Mouse (Mus musculus): ENCODE measurements around the gene Plekha6.
A peak's percentile ranks its signal among the peaks of the same experiment; 100 is the strongest.

Plekha6 gene

DNA sequence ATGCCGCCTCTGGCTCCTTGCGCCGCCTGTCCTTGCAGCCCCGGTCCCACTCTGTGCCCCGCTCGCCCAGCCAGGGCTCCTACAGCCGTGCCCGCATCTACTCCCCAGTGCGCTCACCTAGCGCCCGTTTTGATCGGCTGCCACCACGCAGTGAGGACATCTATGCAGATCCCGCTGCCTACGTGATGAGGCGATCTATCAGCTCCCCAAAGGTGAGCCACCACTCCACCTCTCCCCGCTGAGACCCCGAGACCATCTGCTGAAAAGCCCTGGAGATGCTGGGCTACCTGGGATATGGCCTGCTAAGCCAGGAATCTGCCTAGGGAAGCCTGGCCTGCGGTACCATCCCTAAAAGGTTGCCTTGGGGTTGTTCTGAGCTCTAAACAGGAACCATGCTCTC lies 110.2 kb downstream of the Plekha6 start:
- DNase-seq (ENCODE audit: low read depth, low spot score), result no peak

DNA sequence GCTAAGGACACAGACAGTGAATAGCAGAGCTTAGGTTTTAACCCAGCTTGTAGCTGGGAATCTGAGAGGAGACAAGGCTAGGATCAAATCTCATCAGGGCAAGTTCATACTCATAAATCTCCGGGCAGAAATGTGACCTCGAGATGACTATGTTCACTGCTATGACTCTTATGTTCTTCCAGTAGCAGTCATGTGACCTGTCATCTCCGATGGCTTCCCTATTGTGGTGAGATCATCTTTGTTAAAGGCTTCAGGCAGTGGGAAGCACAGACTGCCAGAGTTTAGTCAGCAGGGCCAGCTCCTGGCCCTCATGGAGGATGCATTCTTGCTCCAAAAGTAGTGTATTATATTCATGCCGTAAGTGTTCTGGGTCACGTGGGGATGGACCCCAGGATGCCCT lies 113.0 kb downstream of the Plekha6 start:
- DNase-seq (ENCODE audit: low read depth, low spot score), result no peak

DNA sequence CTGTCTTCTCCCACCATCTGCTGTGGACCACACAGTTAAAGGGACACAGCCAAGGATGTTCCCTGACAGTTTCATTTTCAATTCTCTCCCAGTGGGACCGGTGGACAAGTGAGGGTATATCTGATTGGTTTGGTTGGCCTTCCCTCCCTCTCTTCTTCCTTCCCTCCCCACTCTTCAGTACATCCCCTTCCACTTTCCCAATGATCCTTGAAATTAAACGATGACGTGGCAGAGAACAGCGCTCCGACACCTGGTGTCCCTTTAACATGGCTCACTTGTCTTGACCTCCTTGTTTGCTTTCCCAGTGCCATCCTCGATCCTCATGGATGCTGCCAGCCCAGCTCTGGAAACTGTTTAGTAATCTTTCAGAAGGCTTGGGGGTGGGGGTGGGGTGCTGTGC lies 114.5 kb downstream of the Plekha6 start:
- no peak for DNase-seq (ENCODE audit: low read depth, low spot score)

DNA sequence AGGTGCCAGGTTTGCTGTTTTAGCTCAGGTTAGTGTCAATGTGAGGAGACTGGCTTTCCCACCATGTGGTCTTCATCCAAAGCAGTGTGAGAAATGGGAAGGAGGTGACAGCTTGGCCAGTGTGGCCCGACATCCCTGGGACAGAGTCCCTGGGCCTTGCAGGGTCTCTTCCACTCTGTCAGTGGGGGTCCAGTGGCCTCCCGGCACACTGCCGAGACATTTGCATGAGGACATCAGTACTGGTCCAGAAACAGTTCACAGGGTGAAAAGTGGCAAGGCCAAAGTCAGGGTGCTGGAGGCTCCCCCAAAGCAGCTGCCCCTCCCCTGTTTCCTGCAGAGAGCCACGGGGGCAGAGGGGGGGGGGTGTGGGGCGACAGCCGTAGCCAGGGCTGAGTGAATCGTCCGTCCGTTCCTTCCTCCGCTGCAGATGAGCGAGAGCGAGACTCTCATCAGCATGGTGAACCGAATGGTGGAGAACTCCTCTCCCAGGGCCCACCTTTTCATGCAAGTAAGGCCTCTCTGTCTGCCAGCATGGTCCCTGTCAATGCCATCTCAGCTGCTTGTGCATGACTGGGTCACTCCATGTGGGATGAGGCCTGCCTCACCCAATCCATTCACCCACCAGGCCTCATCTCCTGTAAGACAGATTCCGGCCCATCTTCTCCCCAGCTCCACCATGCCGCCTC lies 115.1 kb downstream of the Plekha6 start:
- DNase-seq (ENCODE audit: low read depth, low spot score), result no peak

DNA sequence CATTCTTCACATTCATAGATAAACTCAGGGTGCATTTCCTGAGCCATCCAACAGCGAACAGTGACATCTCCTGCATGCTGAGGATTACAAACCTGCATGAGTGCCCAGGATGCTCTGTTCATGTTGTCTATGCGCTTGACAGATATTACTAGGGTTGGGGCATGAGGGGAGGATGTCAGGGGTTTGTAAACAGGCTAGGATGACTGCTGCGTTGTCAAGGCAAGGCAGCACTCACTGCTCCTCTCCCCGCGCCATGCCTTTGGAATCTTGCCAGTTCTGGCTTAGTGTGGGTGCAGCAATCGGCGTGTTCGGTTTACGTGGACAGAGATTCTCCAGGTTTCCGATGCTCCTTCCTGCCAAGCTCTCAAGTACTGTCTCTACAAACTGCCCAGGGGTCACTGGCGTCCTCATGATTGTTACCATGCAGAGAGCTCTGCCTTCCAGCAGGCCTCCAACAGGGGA lies 115.7 kb downstream of the Plekha6 start:
- DNase-seq (ENCODE audit: low read depth, low spot score), result no peak

DNA sequence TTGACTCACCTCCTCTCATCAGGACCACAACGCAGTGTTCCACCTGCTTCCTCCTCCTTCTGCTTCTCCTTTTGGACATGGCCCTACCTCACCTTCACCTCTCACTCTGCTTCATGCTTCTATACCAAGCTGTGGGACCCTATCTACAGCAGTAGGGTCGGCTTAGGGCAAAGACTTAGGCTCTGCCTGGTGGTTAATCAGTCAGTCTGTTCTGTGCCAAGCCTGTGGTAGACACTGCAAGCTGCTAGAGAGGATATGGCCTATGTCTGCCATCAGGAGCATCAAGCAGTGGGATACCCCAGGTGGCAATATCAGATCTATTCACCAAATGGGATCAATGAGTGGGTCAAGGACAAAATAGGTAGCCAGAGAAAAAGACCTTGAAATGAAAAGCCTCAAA lies 116.5 kb downstream of the Plekha6 start:
- DNase-seq (ENCODE audit: low read depth, low spot score), result no peak

DNA sequence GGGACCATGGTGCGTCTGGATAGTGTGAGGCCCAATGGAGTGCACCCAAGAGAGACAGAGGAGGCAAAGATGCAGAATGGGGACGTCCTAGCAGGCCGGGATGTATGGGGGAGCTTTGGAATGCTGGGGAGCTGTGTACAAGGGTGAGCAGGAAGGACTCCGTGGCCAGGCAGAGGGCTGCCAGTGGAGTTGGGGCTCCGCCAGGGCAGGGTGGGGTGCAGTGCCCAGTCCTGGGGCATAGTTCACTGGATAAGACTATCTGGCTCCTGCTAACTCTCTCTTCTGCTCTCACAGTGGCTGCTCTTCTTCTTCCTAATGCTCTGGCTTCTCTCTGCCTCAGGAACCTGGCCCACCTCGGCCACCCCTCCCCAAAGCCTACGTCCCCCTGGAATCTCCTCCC lies 121.9 kb downstream of the Plekha6 start:
- DNase-seq (ENCODE audit: low read depth, low spot score), result no peak

DNA sequence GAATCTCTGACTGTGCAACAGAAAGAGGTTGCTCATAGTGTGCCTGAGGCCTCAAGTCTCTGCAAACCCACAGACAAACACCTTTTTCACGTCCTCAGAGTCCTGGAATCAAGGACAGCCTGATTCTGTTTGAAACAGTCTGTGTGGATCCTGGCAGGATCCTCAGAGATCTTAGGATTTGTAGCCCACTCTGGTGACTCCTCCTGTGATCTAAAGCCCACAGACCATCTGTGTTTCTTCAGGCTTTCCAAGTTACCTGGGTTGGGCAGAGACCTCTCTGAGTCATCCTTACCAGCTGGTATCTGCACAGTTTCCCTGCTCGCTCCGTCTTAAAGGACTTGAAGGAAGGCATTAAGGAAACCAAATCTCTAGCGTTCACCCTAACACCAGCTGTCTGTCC lies 123.0 kb downstream of the Plekha6 start:
- no peak for DNase-seq (ENCODE audit: low read depth, low spot score)

DNA sequence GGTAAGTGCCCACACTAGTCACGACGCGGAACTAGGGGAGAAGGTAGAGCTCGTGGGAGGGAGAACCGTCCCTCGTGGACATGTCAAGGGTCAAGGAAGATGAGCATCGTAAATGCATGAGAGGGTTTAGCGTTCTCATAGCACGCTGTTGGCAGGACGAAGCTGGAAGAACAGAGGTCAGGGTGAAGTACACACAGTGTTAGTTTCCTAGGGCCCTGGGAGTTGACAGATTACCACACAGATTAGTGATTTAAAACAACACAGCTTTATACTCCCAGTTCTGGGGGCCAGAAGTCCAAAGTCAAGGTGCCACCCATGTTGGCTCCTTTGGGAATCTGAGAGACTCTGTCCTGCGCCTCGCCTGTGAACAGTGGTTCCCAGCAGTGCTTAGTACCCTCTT lies 123.9 kb downstream of the Plekha6 start:
- DNase-seq (ENCODE audit: low read depth, low spot score), result no peak

DNA sequence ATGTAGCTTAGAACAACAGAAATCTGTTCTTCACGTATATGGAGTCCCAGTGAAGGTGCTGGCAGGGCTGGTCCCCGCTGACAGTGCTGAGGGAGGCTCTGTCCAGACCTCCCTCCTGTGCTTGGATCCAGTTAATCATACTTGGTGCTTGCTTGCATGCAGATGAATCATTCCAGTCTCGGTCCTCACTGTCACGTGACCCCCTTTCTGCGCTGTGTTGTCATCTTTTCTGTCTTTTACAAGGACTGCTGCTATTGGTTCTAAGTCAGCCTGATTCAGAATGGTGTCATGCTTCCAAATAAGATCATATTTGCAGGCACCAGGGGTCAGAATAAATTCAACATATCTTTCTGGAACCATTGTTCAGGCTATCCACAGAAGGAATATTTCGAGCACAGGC lies 127.9 kb downstream of the Plekha6 start:
- DNase-seq (ENCODE audit: low read depth, low spot score), result no peak

DNA sequence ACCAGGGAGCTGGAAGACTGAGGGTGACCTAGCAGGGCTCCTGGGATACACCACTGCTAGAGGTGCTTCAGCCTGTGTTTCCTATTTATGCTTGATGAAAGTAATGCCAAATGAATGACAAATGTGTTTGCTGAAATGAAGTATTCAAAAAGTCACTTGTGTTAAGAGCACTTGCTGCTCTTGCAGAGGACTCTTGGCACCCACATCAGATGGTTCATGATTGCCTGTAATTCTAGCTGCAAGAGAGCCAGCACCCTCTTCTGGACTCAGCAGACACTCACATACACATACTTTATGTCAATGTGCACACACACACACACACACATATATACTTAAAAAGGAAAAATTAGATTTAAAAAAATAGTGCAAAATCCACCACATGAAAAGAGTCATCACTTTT lies 128.6 kb downstream of the Plekha6 start:
- DNase-seq (ENCODE audit: low read depth, low spot score), result no peak

DNA sequence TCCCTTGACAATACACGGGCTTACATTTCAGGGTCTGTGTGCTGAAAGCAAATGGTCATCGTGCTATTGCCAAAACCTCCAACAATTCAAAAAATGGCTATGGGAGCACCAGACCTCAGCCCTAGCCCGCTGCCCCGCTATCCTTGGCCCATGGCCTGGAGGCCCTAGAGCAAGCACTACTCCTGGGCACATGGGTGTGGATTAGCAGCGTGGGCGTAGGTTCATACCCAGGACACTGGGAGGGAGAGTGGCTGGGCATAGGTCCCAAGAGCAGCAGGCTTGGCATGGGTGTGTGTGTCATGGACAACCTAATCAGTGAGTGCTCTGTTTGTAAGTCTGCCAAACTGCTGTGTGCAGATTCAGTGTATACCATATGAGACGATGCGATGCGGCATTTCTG lies 132.4 kb downstream of the Plekha6 start:
- no peak for DNase-seq (ENCODE audit: low read depth, low spot score)

DNA sequence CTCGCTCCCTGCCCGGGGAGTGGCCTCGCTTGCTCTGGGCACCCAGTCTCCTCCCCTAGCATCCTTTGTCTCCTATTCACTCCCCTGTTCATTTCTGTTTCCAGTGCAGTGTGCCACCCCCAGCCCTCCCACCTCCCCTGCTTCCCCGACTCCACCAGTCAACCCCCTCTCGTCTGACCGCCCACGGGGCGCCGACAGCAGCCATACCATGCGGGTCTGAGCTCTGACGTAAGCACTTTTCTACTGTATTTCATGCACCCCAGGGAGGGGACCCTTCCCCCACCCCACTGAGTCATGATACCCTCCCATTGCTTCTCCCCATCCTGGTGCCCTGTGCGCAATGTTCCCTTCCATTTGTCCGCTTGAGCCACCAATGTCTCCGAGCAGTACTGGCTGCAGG lies 134.8 kb downstream of the Plekha6 start:
- DNase-seq (ENCODE audit: low read depth, low spot score), result no peak

DNA sequence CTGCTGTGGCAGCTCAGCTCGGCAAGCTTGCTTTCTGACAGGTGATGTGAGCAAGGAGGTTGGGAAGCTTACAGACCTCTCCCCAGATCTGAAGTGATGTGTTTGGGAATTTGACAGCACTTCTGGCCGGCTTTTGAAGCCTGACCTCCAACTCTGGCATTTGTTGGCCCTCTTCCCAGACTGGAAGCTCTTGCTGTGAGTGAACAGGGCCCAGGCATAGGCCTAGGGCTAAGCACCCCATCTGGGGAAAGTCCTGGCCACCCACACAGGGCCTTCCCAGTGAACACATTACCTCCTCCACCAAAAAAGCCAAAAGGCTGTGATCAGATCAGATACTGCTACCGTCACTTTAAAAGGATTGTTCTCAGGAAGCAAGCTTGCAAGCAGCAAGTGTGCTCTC lies 138.5 kb downstream of the Plekha6 start:
- DNase-seq (ENCODE audit: low read depth, low spot score), result no peak

DNA sequence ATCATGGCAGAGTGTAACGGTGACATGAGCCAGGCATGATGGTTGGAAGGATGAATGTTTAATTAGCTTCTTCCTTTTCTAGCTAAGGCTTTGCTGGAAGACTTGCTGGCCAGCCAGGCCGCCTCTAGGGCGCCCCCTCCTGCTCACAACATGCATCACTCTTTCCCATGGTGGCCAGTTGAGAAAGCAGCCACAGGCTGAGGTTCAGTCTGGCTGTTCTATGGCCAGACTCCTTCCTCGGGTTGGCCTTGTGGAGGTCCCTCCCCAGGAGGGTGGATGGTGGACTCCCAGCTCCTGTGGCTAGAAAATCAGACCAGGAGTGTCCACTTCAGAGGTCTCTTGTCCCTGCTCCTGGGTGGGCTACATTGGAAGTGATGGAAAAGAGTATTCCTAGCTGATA lies 142.8 kb downstream of the Plekha6 start:
- DNase-seq (ENCODE audit: low read depth, low spot score), result no peak

DNA sequence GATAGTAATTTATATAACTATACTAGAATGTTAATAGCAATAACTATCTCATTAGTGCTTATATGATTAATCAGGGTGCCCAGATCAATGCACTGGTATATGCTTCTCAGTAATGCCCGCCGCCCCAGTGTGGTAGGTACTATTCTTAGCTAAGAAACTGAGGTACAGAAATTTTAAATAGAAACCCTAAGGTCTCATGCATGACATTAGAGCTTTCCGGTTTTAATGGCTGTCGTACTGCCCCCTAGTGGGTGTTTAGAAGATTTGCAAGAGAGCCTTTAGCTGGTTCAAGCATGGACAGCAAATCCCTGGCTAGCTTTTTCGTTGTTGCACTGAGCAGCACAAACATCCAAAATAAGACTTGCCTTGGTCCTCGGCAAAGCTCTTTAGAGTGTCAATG lies 143.3 kb downstream of the Plekha6 start:
- DNase-seq (ENCODE audit: low read depth, low spot score), result no peak

DNA sequence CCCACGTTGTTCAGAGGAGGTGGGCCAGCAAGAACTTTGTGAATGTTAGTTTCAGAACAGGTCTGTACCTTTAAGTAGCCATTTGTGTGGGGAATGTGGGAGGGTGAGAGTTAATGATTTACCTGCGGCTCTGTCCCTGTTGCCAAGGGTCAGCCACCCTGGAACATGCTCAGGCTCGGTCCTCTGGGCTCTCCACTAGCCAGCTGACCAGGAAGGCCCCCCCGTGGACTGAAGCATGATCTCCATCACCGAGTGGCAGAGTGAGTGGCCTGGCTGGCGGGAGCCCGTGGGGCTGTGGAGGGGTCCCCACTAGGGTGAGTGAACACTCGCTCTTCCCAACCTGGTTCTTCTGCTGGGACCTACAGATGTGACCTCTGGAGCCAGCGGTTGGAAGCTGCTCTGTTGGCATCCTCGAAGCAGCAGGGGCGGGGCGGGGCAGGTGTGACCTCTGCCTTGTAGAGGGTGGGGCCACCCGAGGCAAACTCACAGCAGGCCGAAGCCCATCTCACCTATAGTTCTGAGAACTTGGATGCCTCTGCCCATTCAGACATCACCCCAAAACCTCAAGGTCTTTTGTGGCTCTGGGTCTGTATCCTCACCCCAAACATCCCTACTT lies 145.8 kb downstream of the Plekha6 start, which contains the start of gene Golt1a:
Gene Golt1a, plus strand, starts transcription at position 149 of the 616 bp plus-strand sequence.
- DNase-seq (ENCODE audit: low read depth, low spot score), result no peak

DNA sequence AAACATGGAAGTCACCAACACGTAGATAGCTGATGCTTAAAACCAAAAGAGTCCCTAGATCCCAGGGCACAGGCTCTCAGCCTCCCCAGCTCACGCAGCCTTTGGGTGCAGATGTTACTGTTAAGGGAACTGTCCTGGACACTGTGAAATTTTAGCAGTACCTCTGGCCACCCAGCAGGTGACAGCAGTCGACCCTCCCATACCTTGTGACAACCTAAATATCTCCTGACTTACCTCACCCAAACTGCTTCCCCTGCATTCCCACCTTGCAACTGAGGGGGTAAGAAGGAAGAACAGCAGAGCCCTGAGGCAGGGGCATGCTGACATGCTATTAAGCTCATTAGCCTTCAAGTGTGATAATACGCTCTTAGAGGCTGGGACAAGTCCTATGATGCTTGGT lies 147.2 kb downstream of the Plekha6 start:
- no peak for DNase-seq (ENCODE audit: low read depth, low spot score)

DNA sequence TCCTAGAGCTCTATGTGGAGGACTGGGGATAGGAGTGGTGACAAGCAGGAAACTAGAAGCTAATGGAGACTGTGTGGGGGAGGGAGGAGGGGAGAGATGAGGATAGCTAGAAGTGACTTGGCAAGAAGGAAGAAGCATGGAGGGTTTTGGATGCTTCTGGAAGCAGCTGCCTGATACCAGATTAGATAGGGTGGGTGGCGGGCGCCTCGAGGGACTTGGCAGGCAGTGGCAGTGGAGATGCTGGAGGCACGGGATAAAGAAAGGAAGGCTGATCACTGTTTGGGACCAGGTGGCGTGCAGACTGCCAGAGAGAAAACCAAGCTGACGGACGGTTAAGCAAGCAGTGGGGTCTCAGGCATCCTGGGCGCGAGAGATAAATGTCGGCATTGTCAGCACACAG lies 147.9 kb downstream of the Plekha6 start:
- no peak for DNase-seq (ENCODE audit: low read depth, low spot score)

DNA sequence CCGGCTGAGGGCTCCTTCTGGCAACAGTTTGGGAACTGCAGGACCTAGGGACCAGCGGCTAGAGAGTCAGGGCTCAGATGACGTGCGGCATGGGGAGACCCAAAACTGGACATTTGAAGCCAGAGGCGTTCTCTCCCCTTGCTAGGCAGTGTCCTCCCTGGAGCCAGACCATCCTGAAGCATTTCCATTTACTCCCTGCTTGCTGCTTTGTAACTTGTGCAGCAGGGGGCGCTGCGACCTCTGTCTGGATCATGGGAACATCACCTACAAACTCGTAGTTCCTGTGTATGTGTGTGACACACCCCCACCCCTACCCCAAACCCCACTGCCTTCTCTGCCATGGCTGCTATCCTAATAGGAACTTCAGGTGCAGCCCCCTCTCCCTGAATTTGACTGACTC lies 150.4 kb downstream of the Plekha6 start:
- DNase-seq (ENCODE audit: low read depth, low spot score), result peak; percentile 61

DNA sequence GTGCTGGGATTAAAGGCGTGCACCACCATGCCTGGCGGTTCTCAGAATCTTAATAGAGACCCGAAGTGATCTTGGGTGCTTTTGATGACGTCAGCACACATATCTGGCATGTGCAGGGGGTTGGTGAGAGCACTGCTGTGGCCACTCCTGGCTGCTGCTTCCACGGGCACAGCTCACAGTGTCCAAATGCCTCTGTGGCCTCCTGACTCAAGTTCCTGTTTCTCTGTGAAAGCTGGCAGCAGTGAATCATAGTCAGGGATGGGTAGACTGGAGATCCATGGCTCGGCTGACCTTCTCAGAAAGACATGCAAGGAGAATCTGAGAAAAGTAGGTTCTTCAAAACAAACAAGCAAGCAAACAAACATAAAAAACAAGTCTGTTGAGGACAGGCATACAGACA lies 151.8 kb downstream of the Plekha6 start:
- no peak for DNase-seq (ENCODE audit: low read depth, low spot score)

DNA sequence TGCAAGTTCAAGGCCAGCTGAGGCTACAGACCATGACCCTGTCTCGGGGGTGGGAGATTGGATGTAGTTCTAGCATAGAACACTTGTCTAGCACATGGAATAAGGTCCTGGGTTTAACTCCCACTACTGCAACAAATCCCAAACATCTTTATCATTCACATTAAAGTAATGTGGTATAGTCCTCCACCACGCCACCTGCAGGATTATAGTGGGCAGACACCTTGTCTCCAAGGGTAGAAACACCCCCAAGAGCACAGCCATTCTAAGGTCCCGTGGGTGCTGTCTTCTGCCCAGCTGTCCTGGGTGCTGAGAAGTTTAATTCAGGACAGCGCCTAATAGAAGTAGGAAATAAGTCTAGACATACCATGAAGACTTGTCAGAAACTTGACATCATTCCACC lies 152.6 kb downstream of the Plekha6 start:
- no peak for DNase-seq (ENCODE audit: low read depth, low spot score)

DNA sequence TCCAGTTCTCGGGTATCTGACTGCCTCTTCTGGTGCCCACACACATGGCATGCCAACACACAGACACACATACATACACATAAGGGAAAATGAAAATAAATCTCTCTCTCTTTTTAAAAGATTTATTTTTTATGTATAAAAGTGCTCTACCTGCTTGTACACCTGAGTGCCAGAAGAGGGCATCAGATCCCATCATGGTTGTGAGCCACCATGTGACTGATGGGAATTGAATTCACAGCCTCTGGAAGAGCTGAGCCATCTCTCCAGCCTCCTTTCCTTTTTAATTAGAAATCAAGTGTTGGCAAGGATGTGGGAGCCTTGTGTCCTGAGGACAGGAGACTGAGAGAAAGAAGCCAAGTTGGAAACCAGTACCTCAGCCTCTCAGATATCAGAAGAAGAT lies 153.1 kb downstream of the Plekha6 start:
- DNase-seq (ENCODE audit: low read depth, low spot score), result no peak
